Mouse (Mus musculus): ENCODE data around the gene A4galt. TPM values are rescaled to one million over a fixed set of nuclear protein-coding genes. Genes with fewer than 3 reads are reported as not detected.
A peak's percentile ranks its signal among the peaks of the same experiment; 100 is the strongest.

Gene A4galt
- polyA plus RNA-seq (2012; rRNA removed) = 3.7 and 5.0 TPM in 2 replicates

DNA sequence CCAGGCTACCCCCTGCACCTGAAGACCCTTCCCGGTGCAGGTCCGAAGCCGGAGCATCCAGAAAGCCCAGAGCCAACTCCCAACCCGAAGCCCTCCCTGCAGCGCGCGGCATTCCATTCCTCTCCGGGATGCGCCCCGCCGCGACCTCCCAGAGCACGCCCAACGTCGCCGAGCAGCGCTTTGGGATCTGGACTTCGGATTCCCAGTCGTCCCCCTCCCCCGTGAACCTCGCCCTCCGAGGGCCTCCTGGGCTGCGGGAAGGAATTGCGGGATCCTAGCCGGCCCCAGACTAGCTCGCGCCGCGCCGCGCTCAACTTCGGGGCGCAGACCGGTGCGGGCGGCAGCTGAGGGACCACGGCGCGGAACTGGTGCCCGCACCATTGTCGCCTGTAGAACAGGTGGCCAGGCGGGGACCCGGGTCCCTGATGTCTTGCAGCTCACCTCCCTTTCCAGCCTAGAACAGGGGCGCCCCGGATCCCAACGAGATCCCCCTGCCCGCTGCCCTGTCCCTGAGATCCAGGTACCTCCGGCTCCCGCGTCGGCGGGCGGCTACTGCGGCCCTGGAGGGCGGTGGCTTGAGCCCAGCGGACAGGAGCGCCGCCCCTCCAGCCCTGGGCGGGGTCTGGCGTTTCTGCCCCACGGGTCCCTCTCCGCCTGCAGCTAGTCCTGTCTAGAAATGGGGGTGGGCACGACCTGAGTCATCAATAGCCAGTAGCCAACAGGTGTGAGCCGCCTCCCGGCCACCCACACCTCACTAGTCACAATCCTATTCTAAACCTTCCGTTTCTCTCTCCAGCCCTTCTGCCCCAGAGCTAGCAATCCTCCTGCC, at the start of gene A4galt:
TSS of gene A4galt (minus strand) at position 599 of the 829 bp plus-strand sequence.
- WGBS = 3% methylated on average over 66 of the region's 66 CpGs
- H3K4me3 ChIP-seq (replicated peaks; ENCODE audit: insufficient read depth, low read depth, low read length) = peak within 1 kb of the TSS; percentile 19
- TF ChIP-seq POLR2A (IDR thresholded peaks at IDR 0.05; ENCODE audit: borderline replicate concordance, insufficient read depth, low read length) (no peak), CTCF (IDR thresholded peaks at IDR 0.05; ENCODE audit: borderline replicate concordance, insufficient read depth, low read depth, low read length) (no peak)
- H3K27ac ChIP-seq (ENCODE audit: insufficient read depth, low read length) = no peak within 1 kb of the TSS
- H3K4me1 ChIP-seq (ENCODE audit: control insufficient read depth, insufficient read depth, low read length) = no peaks in the 10 kb centered on the region; the same call in 1 of the 2 replicates
- peaks cover 3% of the 10 kb centered on the region; the same call in 1 of the 2 replicates for H3K27me3 ChIP-seq (ENCODE audit: control insufficient read depth, insufficient read depth, low read length)
- no peak for DNase-seq

GRCm38 (mm10) chr15:83299916-83300582, 48.5 kb upstream of the A4galt start:
- Histone ChIP-seq H3K27ac (ENCODE audit: insufficient read depth, low read length) (no peak overlapping the region), H3K4me3 (replicated peaks; ENCODE audit: insufficient read depth, low read depth, low read length) (no peak overlapping the region), H3K27me3 (ENCODE audit: control insufficient read depth, insufficient read depth, low read length) (no peaks in the 10 kb centered on the region), H3K4me1 (ENCODE audit: control insufficient read depth, insufficient read depth, low read length) (peaks cover 4% of the 10 kb centered on the region; the same call in 1 of the 2 replicates)
- WGBS = 63% methylated on average over 10 of the region's 10 CpGs
- no peak for DNase-seq
- TF ChIP-seq CTCF (IDR thresholded peaks at IDR 0.05; ENCODE audit: borderline replicate concordance, insufficient read depth, low read depth, low read length) (no peak), POLR2A (IDR thresholded peaks at IDR 0.05; ENCODE audit: borderline replicate concordance, insufficient read depth, low read length) (no peak)

GRCm38 (mm10) chr15:83299450-83299849, 47.9 kb upstream of the A4galt start:
- DNase-seq = no peak
- TF ChIP-seq CTCF (IDR thresholded peaks at IDR 0.05; ENCODE audit: borderline replicate concordance, insufficient read depth, low read depth, low read length) (no peak), POLR2A (IDR thresholded peaks at IDR 0.05; ENCODE audit: borderline replicate concordance, insufficient read depth, low read length) (no peak)
- WGBS = 79% methylated on average over 7 of the region's 7 CpGs
- Histone ChIP-seq H3K4me1 (ENCODE audit: control insufficient read depth, insufficient read depth, low read length) (peaks cover 4% of the 10 kb centered on the region; the same call in 1 of the 2 replicates), H3K27me3 (ENCODE audit: control insufficient read depth, insufficient read depth, low read length) (no peaks in the 10 kb centered on the region), H3K27ac (ENCODE audit: insufficient read depth, low read length) (no peak overlapping the region), H3K4me3 (replicated peaks; ENCODE audit: insufficient read depth, low read depth, low read length) (no peak overlapping the region)

DNA sequence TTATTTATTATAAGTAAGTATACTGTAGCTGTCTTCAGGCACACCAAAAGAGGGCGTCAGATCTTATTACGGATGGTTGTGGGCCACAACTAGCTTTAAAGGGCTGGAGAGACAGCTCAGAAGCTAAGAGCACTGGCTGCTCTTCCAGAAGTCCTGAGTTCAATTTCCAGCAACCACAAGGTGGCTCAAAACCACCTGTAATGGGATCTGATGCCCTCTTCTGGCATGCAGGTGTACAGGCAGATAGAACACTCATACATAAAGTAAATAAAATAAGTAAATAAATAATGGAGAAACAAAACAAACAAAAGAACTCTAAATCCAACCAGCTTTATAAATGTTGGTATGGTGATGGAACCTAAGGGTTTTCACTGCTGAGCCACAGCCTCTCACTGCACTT, 47.2 kb upstream of the A4galt start:
- no peaks in the 10 kb centered on the region for H3K27me3 ChIP-seq (ENCODE audit: control insufficient read depth, insufficient read depth, low read length)
- H3K4me1 ChIP-seq (ENCODE audit: control insufficient read depth, insufficient read depth, low read length) = no peaks in the 10 kb centered on the region
- DNase-seq = no peak
- H3K4me3 ChIP-seq (replicated peaks; ENCODE audit: insufficient read depth, low read depth, low read length) = no peak overlapping the region
- WGBS = 97% methylated on average over 2 of the region's 2 CpGs
- no peak overlapping the region for H3K27ac ChIP-seq (ENCODE audit: insufficient read depth, low read length)
- no peak for TF ChIP-seq CTCF (IDR thresholded peaks at IDR 0.05; ENCODE audit: borderline replicate concordance, insufficient read depth, low read depth, low read length)
- no peak for TF ChIP-seq POLR2A (IDR thresholded peaks at IDR 0.05; ENCODE audit: borderline replicate concordance, insufficient read depth, low read length)

DNA sequence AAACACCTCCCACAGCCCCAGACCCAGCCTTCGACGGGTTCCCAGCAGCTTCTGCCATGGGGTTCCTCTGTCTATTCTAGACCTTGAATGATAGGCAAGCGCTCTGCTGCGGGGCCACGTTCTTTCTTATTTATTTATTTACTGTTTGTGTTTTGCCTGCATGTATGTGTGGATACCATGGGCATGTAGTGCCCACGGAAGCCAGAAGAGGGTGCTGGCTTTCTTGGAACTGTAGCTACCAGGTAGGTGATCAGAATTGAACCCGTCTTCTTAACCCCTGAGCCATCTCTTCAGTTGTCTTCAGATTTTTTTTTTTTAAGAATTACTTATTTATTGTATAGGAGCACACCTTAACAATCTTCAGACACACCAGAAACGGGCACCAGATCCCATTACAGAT, 46.7 kb upstream of the A4galt start:
- DNase-seq = no peak
- Histone ChIP-seq H3K4me1 (ENCODE audit: control insufficient read depth, insufficient read depth, low read length) (no peaks in the 10 kb centered on the region), H3K4me3 (replicated peaks; ENCODE audit: insufficient read depth, low read depth, low read length) (no peak overlapping the region), H3K27ac (ENCODE audit: insufficient read depth, low read length) (no peak overlapping the region), H3K27me3 (ENCODE audit: control insufficient read depth, insufficient read depth, low read length) (no peaks in the 10 kb centered on the region)
- 94% methylated on average over 8 of the region's 8 CpGs for WGBS
- TF ChIP-seq CTCF (IDR thresholded peaks at IDR 0.05; ENCODE audit: borderline replicate concordance, insufficient read depth, low read depth, low read length) (no peak), POLR2A (IDR thresholded peaks at IDR 0.05; ENCODE audit: borderline replicate concordance, insufficient read depth, low read length) (no peak)

DNA sequence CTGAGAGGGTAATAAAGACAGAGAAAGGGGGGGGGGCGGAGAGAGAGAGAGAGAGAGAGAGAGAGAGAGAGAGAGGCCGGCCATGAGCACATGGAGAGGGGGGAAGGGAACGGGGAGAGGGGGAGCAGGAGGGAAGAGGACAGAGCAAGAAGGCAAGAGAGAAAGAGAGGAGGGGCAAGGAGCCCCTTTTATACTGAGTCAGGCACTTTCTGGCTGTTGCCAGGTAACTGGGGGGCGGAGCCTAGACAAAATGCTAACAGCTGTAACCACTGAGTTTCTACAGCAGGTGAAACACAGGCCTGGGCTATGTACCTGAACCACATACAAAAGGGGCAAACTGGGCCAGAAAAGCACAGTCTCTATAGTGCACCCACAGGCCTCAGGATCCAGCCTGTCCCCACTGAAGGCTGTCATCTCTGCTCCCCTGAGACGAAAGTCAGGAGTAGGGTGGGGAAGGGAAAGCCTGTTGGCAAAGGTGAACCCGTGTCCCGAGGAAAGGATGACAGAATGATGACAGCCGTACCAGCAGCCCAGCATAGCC, 45.3 kb upstream of the A4galt start:
- TF ChIP-seq POLR2A (IDR thresholded peaks at IDR 0.05; ENCODE audit: borderline replicate concordance, insufficient read depth, low read length) = no peak
- TF ChIP-seq CTCF (IDR thresholded peaks at IDR 0.05; ENCODE audit: borderline replicate concordance, insufficient read depth, low read depth, low read length) = no peak
- Histone ChIP-seq H3K27me3 (ENCODE audit: control insufficient read depth, insufficient read depth, low read length) (no peaks in the 10 kb centered on the region), H3K4me3 (replicated peaks; ENCODE audit: insufficient read depth, low read depth, low read length) (no peak overlapping the region), H3K4me1 (ENCODE audit: control insufficient read depth, insufficient read depth, low read length) (no peaks in the 10 kb centered on the region), H3K27ac (ENCODE audit: insufficient read depth, low read length) (no peak overlapping the region)
- WGBS = 73% methylated on average over 8 of the region's 8 CpGs
- DNase-seq = no peak

DNA sequence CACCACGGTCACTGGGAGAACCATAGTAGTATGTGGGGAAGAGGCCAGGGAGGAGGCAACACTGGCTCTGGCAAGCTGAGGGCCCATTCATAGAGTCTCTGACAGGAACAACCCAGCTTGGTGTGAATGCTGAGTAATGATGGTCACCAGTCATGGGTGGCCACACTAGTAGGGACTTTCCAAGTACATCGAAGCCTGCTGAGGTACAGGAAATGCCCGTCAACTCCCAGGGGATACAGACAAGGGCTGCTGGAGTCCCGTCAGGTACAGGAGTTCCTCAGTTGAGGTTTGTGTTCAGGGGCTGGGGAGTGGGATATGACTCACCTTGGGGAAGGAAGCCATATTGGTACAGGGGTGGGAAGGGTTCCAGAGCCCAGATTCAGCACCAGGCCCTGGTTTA, 44.5 kb upstream of the A4galt start:
- H3K27me3 ChIP-seq (ENCODE audit: control insufficient read depth, insufficient read depth, low read length) = no peaks in the 10 kb centered on the region
- no peak for DNase-seq
- no peak overlapping the region for H3K27ac ChIP-seq (ENCODE audit: insufficient read depth, low read length)
- H3K4me1 ChIP-seq (ENCODE audit: control insufficient read depth, insufficient read depth, low read length) = no peaks in the 10 kb centered on the region
- no peak overlapping the region for H3K4me3 ChIP-seq (replicated peaks; ENCODE audit: insufficient read depth, low read depth, low read length)
- WGBS = 91% methylated on average over 4 of the region's 4 CpGs
- TF ChIP-seq CTCF (IDR thresholded peaks at IDR 0.05; ENCODE audit: borderline replicate concordance, insufficient read depth, low read depth, low read length) = no peak
